Mouse (Mus musculus) thymus, postnatal 25 days (tissue): ENCODE data around the gene Nfkb1.
A peak's percentile ranks its signal among the peaks of the same experiment; 100 is the strongest.

Experiments used
- DNase-seq: peaks from one replicate; pipeline ENCODE4 v3.0.0; 2022

Nfkb1 gene

GRCm38 (mm10) chr3:135665777-135666259 is 25.5 kb downstream of the Nfkb1 start:
- DNase-seq: no peak

- DNase-seq: no peak
Measured at GRCm38 (mm10) chr3:135662139-135662864, 29.0 kb downstream of the Nfkb1 start.

GRCm38 (mm10) chr3:135661707-135662106 is 29.6 kb downstream of the Nfkb1 start:
- DNase-seq: no peak

- no peak for DNase-seq
Measured at GRCm38 (mm10) chr3:135658540-135659097, 32.7 kb downstream of the Nfkb1 start.

DNA sequence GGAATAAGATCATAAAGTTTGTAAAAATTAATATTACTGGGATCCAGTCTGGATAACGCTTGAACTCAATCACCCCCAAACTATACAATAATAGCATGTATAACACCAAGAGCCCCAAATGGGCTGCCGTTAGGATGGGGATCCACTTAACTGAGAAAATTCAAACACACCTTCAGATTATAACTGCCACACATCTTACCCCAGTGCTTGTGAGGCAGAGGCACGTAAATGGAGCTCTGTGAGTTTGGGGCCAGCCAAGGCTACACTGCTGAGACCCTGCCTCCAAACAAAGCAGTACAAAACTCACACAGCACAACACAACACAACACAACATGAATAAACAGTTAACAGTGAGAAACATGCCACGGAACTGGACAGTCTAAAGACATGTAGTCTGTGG is 35.2 kb downstream of the Nfkb1 start:
- no peak for DNase-seq

DNA sequence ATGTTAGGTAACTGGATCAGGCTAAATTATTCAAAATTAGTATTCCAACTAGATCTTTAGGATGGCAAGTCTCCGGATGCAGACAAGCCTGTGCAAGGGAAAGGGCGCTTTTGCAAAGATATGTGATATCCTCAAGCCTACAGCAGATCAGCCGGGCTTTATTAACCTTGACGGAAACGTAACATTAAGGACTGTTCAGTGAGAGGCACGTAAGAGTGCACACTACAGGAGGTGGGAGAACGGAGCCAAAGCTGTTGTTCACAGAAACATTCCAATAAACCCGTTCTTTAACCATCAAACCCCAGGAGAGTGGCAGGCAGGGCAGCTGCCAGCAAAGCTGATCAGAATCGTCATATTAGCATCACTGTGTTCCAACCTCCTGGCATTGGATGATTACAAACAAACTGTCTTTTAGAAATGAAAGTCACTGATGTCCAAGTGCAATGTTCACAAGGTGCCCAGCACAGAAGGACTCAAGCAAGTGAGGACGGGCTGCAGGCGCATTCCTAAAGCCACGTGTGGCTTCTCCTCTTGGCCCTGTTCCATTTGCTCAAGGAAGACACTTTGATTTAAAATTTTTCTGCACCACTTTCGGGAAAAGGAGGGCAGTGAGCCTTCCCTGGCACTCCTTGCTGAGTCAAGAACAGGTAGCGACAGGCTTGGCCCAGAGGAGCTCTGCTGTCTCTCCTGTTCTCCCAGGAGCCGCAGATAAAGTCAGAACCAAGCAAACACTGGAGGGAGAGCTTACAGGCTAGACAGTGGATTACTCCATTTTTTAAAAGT is 40.4 kb downstream of the Nfkb1 start:
- no peak for DNase-seq

- no peak for DNase-seq
Measured at GRCm38 (mm10) chr3:135649809-135650208, 41.5 kb downstream of the Nfkb1 start.

- no peak for DNase-seq
Measured at GRCm38 (mm10) chr3:135648501-135648900, 42.8 kb downstream of the Nfkb1 start.

DNA sequence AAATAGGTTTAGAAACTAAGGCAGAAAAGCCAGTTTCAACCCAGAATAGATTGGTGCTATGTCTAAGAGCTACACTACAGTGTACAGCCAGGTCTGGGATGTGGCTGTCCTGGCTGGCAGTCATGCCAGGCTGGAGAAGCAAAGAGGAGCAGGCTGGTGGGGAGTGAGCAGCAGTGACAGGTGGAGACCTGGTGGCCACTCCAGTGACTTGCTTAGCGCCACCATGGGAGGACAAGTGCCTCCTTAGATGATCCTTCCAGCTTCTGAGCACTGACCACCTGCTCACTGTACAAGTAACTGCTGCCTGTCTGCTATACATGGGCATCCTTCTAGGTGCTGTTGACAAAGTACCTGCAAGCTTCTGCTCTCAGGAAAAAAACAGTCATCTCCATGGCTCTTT is 44.7 kb downstream of the Nfkb1 start:
- DNase-seq: no peak

GRCm38 (mm10) chr3:135644971-135645370 is 46.4 kb downstream of the Nfkb1 start:
- DNase-seq: no peak

DNA sequence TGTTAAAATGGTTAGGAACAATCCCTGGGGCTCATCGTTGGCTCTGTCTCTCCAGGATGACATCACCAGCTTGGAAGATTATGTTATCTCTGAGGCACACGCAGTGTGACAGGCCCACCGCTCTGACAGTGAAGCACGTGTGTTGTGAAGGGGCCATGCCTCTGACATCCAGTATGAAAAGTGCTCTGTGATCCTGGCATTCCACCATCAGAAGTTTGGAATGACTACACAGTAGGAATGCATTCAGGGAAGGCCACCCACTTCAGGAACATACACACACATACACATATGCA is 49.8 kb downstream of the Nfkb1 start:
- no peak for DNase-seq

GRCm38 (mm10) chr3:135640856-135641622 is 50.3 kb downstream of the Nfkb1 start:
- no peak for DNase-seq

DNA sequence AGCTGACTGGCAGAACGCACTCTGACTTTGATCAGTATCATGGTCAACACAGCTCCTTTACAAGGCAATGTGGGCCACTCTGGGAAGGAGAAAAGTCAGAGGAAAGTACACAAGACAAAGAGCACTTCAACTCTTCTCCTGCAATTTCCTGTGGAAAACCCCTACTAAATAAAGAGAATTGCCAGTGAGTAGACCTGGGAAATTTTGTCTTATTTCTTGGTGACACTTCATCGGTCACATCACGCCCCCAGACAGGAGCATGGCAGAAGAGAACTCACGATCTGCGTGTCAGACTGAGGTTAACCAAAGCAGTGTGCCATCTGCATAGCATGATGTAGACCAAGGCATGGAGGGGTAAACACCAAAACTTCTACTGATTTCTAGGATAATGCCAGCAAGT is 51.1 kb downstream of the Nfkb1 start:
- no peak for DNase-seq

GRCm38 (mm10) chr3:135637592-135637991 is 53.8 kb downstream of the Nfkb1 start:
- DNase-seq: no peak

DNA sequence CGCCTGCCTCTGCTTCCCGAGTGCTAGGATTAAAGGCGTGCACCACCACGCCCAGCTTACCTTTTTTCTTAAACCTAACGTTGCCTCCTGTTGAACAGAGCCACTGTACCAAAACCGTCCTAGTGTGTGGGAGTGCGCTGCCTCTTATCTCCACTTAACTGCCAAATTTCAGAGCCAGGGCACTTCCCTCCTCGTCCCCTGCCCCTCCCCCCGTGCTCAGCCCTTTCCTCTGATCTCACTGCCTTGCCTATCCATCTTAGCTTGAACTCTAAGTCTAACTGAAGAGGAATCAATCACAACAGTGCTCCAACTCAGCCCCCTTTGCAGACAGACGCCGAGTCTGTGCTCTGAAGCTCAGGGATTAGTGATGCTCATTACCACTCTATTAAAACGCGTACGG is 54.9 kb downstream of the Nfkb1 start:
- peak; percentile 36 for DNase-seq

GRCm38 (mm10) chr3:135635646-135636434 is 55.5 kb downstream of the Nfkb1 start:
- DNase-seq: no peak

GRCm38 (mm10) chr3:135635030-135635429 is 56.3 kb downstream of the Nfkb1 start:
- no peak for DNase-seq

- no peak for DNase-seq
Measured at GRCm38 (mm10) chr3:135634275-135634674, 57.1 kb downstream of the Nfkb1 start.

GRCm38 (mm10) chr3:135631856-135632255 is 59.5 kb downstream of the Nfkb1 start:
- DNase-seq: no peak

- DNase-seq: peak; percentile 41
Measured at GRCm38 (mm10) chr3:135631096-135631457, 60.3 kb downstream of the Nfkb1 start.

GRCm38 (mm10) chr3:135630430-135631095 is 60.8 kb downstream of the Nfkb1 start:
- no peak for DNase-seq

GRCm38 (mm10) chr3:135629830-135630355 is 61.5 kb downstream of the Nfkb1 start:
- no peak for DNase-seq
